Mouse (Mus musculus) layer of hippocampus, adult 6 months (tissue): ENCODE measurements around the gene Tbrg4. TPM values are rescaled to one million over a fixed set of nuclear protein-coding genes. Genes with fewer than 3 reads are reported as not detected.

Experiments used
- long read RNA-seq, 2 experiments: library from polyadenylated mRNA; unstranded; transcript quantifications; one replicate each; pipeline ENCODE4 v2.0.0; 2019 to 2020
- polyA plus RNA-seq: library from polyadenylated mRNA; unstranded; fragments of <200 nt; fragmentation: Nextera tagmentation; gene quantifications from 2 replicates; pipeline ENCODE4 v1.2.3, GENCODE M21; 2021

The Tbrg4 gene
- 15.8 and 21.1 TPM in 2 replicates for polyA plus RNA-seq
- long read RNA-seq, experiment 1, partial matches to known transcripts, result 4 of 13 reads
- long read RNA-seq, experiment 1, other reads (novel, unspliced or antisense), result 4 of 13 reads
- long read RNA-seq, experiment 2, transcript Tbrg4-201 (12 exons, 2,290 nt), result major isoform, 25 of 52 reads
- long read RNA-seq, experiment 2, transcript Tbrg4-211 (13 exons, 2,324 nt), result minor isoform, 5 of 52 reads
- long read RNA-seq, experiment 2, partial matches to known transcripts, result 11 of 52 reads
- long read RNA-seq, experiment 2, other reads (novel, unspliced or antisense), result 11 of 52 reads

DNA sequence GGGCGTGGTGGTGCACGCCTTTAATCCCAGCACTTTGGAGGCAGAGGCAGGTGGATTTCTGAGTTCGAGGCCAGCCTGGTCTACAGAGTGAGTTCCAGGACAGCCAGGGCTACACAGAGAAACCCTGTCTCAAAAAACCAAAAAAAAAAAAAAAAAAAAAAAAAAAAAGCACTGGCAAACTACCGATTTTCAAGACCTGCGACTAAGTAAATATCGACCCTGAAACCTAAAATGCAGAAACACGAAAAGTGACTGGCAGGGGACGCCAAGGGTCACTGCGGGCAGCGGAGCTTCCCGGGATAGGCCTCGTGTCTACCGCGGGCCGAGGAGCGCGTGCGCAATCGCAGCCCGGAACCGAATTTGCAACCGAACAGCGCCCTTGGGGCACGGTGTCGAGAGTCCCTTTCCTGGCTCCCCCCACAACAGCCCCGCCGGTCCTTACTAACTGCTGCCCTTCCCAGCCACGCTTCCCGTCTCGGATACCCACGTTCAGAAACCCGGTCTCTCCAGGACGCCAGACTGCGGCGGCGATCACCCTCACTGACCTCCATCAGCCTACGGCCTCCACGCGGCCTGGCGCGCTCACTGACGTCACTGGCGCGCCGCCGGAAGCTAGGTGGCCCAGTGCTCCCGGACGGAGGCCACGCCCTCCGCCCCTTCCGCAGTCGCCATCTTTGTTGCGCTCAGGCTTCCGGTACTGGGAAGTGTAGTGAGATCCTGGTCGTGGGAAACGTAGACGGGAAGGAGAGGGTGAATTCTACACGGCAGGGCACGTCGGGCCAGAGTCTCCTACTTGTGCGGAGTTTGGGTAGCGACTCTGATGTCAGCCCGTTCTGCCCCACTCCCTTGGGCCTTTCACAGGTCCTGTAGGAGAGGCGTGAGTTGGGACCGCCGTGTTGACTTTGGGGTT is at the start of gene Tbrg4:
Tbrg4 (minus strand) TSS at position 590 of the 910 bp plus-strand sequence.

DNA sequence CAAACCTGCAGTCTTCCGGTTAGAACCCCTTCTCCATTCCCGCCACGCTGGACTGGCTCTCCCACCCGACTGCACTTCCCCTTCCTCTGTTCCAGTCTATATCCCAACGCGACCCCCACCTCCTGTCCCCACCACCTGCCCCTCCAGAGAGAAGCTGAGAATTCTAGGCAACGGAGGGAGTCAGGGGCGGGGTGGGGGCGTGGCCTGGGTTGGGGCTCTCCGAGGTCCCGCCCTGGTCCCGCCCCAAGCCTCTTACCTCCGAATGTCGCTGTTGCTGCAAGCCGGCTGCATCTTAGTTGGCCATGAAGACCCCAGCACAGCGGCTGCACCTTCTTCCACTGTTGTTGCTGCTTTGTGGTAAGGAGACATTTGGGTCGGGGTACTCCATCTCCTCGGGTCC is 32.4 kb upstream of the Tbrg4 start, which contains the start of gene Ramp3:
Ramp3 (plus strand) TSS at position 251 of the 400 bp plus-strand sequence.

DNA sequence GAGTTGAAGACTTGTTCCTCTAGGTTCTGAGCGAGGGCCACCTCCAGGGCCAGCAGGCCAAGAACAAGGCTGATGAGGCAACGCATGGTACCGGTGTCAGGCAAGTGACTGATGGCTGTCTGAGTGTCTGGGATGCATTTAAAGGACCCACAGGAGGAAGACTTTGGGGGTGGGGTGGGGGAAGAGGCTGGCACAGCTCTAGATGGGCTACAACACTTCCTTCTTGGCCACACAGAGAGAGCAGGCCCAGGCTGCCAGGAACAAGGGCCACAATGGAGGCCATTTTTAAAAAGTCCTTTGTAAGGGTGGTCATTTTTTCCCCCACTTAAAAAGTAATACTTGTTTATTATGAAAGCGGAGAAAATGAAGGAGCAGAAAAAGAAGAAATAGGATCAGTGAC is 12.7 kb upstream of the Tbrg4 start, which contains the start of gene Wap:
Wap (minus strand) TSS at position 101 of the 400 bp plus-strand sequence.

DNA sequence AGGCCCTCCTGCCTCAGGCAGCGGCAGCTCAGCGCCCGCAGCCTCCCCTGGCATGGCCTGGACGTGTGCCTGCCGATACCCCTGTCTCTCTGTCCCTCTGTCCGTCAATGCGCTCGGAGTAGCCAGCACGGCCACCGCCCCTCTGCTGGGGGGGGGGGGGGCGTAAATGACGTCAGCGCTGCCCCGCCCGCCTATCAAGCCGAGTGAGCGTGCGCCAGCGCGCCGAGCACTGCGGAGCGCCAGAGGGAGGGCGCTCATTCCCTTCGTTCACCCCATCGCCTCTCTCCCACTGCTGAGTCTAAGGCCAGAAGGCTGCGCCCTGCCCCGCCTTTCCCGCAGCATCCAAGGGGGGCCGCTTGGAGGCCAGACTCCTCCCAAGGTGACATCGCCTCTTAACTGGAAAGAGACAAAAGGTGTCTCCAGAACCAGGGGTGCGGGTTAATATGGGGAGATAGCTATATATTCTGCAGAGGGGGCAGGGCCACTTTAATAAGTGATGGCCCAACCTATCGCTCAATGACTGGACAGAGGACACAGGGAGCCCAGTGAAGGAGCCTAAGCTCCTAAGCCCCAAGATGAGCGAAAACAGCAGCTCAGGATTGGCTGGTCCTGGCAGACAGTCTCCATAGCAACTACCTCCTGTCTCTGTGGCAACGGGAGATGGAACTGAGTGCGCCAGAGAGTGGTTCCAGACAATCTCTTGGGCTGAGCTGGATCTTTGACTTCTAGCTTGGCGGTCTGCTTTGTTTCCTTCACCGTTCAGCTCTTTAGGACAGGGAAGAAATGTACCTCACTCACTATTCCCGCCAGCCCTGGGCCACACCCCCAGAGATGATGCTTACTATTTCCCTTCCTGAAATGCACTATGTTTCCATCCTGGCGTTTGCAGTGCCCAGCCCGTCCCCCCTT is 20.1 kb downstream of the Tbrg4 start, which contains the start of gene Nacad:
Nacad (minus strand) TSS at position 563 of the 909 bp plus-strand sequence.

Other genes with a start within 250 kb of the Tbrg4 start
- 22.5 and 26.7 TPM in 2 replicates for gene Zmiz2, start 237.0 kb downstream of the Tbrg4 start, polyA plus RNA-seq
- 6,575 and 7,918 TPM in 2 replicates for gene Ppia, start 210.6 kb downstream of the Tbrg4 start, polyA plus RNA-seq
- 202 and 227 TPM in 2 replicates for gene H2afv, start 181.6 kb downstream of the Tbrg4 start, polyA plus RNA-seq
- gene Purb, start 150.2 kb downstream of the Tbrg4 start, polyA plus RNA-seq, result 23.8 and 28.2 TPM in 2 replicates
- 0.24 and 0.29 TPM in 2 replicates for gene Myo1g, start 105.1 kb downstream of the Tbrg4 start, polyA plus RNA-seq
- gene Ccm2, start 79.2 kb downstream of the Tbrg4 start, polyA plus RNA-seq, result 39.0 and 41.6 TPM in 2 replicates
- 11.0 and 14.2 TPM in 2 replicates for gene Nacad, start 20.0 kb downstream of the Tbrg4 start, polyA plus RNA-seq
- not detected in 2 replicates for gene Wap, start 12.6 kb upstream of the Tbrg4 start, polyA plus RNA-seq
- gene Ramp3, start 32.5 kb upstream of the Tbrg4 start, polyA plus RNA-seq, result 7.1 and 9.5 TPM in 2 replicates
- not detected in 2 replicates for gene Gm11983, start 211.6 kb upstream of the Tbrg4 start, polyA plus RNA-seq